Mouse (Mus musculus) ES-E14 (cell line): ENCODE data around the gene Tbx4. TPM values are rescaled to one million over a fixed set of nuclear protein-coding genes. Genes with fewer than 3 reads are reported as not detected.

Source experiments
- DNase-seq: peaks from one replicate; pipeline ENCODE4 v3.0.0-alpha.2; 2013; ENCODE audit warnings: low read depth, low spot score
- H3K27ac ChIP-seq: 2 replicates; pipeline ENCODE4 v1.5.1; 2012; ENCODE audit warnings: low read depth, mild to moderate bottlenecking, low read length, moderate library complexity, mixed read lengths; ENCODE audit not compliant: poor library complexity, insufficient read depth, severe bottlenecking
- H3K36me3 ChIP-seq: 2 replicates; pipeline ENCODE4 v1.6.1; 2012; ENCODE audit warnings: mild to moderate bottlenecking, low read length, moderate library complexity, mixed read lengths; ENCODE audit not compliant: control insufficient read depth, poor library complexity, insufficient read depth, severe bottlenecking
- H3K4me1 ChIP-seq, 2 experiments: fragments of 150-350 bp in 1 of 2; sonication (generic) in 1 of 2; 2 replicates each; pipeline ENCODE4 v1.6.1; 2012; ENCODE audit warnings: low read length in 2 of 2, mild to moderate bottlenecking in 1 of 2, mixed read lengths in 1 of 2; ENCODE audit not compliant: control insufficient read depth in 2 of 2, insufficient read depth in 2 of 2, poor library complexity in 1 of 2
- H3K4me3 ChIP-seq, 2 experiments: fragments of 150-350 bp in 1 of 2; sonication (generic) in 1 of 2; 2 replicates each; pipeline ENCODE4 v1.5.1; 2012; ENCODE audit warnings: low read length in 2 of 2, low read depth in 1 of 2, mild to moderate bottlenecking in 1 of 2, mixed read lengths in 1 of 2; ENCODE audit not compliant: insufficient read depth in 1 of 2, poor library complexity in 1 of 2, severe bottlenecking in 1 of 2
- H3K9ac ChIP-seq: 2 replicates; pipeline ENCODE4 v1.6.1; 2012; ENCODE audit warnings: low read depth, mild to moderate bottlenecking, low read length, mixed read lengths; ENCODE audit not compliant: poor library complexity, insufficient read depth, severe bottlenecking
- H3K9me3 ChIP-seq: fragments of 150-350 bp; sonication (generic); 2 replicates; pipeline ENCODE4 v1.6.1; 2012; ENCODE audit warnings: low read depth, mild to moderate bottlenecking, low read length; ENCODE audit not compliant: control insufficient read depth, insufficient read depth
- CHD2 ChIP-seq: IDR thresholded peaks from 2 replicates; pipeline ENCODE4 v1.6.1; 2014; ENCODE audit warnings: mild to moderate bottlenecking, low read depth, low read length, inconsistent platforms
- HCFC1 ChIP-seq: IDR thresholded peaks from 2 replicates; pipeline ENCODE4 v1.6.1; 2012; ENCODE audit warnings: low read length, inconsistent platforms, borderline replicate concordance; ENCODE audit not compliant: insufficient read depth
- MAFK ChIP-seq: IDR thresholded peaks from 2 replicates; pipeline ENCODE4 v1.6.1; 2014; ENCODE audit warnings: mild to moderate bottlenecking, low read depth, low read length, inconsistent platforms; ENCODE audit not compliant: insufficient read depth
- ZC3H11A ChIP-seq: IDR thresholded peaks from 2 replicates; pipeline ENCODE4 v1.6.1; 2012; ENCODE audit warnings: low read depth, mild to moderate bottlenecking, inconsistent platforms, low read length, borderline replicate concordance
- ZNF384 ChIP-seq: IDR thresholded peaks from 2 replicates; pipeline ENCODE4 v1.6.1; 2012; ENCODE audit warnings: low read depth, low read length, inconsistent platforms
- in situ Hi-C, 2 experiments: fragments of 600-800 bp; cut with MboI; formaldehyde crosslinking; loops; one replicate each; pipeline ENCODE4 v1.15.1; 2025; ENCODE audit warnings: low sequenced_read_pairs in 2 of 2, inconsistent platforms in 1 of 2; ENCODE audit not compliant: unreplicated experiment in 2 of 2
- total RNA-seq: library from RNA; depleted of rRNA; stranded (reverse); fragments of 300-350 nt; gene quantifications from 2 replicates; pipeline ENCODE4 v1.2.3, GENCODE M21; 2012; rRNA removed

Tbx4 gene
- 0.76 and 0.85 TPM in 2 replicates for total RNA-seq

DNA sequence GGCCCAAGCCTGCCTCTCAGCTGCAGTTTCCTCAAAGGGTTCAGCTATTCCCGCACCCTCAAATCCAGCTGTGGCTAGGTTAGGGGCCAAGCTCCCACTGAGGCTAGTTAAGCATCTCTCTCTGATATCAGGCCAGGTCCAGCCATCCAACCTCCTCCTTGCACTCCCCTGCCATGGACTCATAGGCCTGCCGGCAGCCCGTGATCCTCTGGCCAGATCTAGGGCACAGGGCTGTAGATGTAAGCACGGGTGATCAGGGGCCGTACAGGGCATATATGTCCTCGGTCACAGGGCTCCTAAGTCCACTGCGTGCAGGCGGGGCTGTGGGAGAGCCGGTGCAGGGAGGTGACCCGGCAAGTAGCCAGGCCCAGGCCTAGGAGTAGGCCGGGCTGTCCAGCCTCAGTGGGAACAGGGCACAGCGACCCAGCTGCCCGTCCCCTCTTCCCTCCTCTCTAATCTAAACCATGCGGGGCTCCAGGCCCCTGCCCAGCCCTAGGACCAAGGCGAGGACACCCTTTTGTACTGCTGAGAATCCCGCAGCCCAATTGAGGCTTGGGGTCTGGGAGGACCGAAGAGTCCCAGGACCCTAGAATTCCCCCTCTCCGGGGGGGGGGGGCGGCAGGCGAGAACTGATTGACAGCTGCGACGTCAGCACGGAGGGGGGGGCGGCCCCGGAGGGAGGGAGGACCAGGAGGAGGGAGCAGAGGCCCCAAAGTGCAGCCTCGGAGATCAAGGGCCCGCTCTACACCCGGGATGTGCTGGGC lies at the start of gene Tbx4:
Gene Tbx4, plus strand, starts transcription at position 758 of the 764 bp plus-strand sequence.
- in situ Hi-C loops, result loop anchor here (5.0 kb wide), 2 partner anchors 44 to 49 kb away; no protein-coding TSS in a partner anchor
- Histone ChIP-seq H3K27ac (no peak within 1 kb of the TSS), H3K9ac (no peak within 1 kb of the TSS), H3K4me3 (peak within 1 kb of the TSS; percentile 45 to 56), H3K9me3 (no peaks in the 10 kb centered on the region), H3K4me1 (peaks cover 0 to 8% of the 10 kb centered on the region in 2 experiments; a peak in 2 of 4 replicates), H3K36me3 (no peaks in the 10 kb centered on the region)
- TF ChIP-seq ZNF384, result no peak
- no peak for TF ChIP-seq ZC3H11A
- TF ChIP-seq HCFC1, result no peak
- no peak for TF ChIP-seq MAFK
- TF ChIP-seq CHD2, result no peak
- DNase-seq, result no peak

- Histone ChIP-seq H3K9ac (no peak overlapping the region), H3K36me3 (no peaks in the 10 kb centered on the region), H3K4me1 (peaks cover 0 to 5% of the 10 kb centered on the region in 2 experiments; a peak in 1 of 4 replicates), H3K4me3 (peak overlapping the region in 1 of 2 experiments; percentile 2; a peak in 1 of 4 replicates), H3K9me3 (no peaks in the 10 kb centered on the region), H3K27ac (no peak overlapping the region)
- in situ Hi-C loops, result loop anchor here (5.0 kb wide), 2 partner anchors 51 to 1314 kb away; partner anchors contain the start of gene Tbx4 (in 1 of the 2)
- no peak for TF ChIP-seq ZC3H11A
- TF ChIP-seq HCFC1, result no peak
- TF ChIP-seq ZNF384, result no peak
- TF ChIP-seq CHD2, result no peak
- TF ChIP-seq MAFK, result no peak
- no peak for DNase-seq
These were observed 49.5 kb upstream of the Tbx4 start for GRCm38 (mm10) chr11:85836523-85837290.

DNA sequence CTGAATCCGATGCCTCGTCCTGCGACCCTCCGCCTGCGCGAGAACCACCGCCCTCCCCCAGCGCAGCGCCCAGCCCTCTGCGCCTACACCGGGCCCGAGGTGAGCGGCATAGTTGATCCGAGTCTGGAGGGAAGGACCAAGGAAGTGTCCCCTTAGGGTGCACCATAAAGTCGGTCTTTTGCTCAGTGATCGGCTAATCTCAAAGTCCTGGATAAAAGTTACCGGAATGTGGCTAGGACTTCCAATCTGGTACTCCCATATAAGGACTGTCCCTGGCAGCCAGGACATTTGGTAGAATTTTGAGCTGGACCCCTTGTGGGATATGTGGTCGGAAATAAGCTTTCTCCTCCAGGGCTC lies 49.0 kb upstream of the Tbx4 start:
- TF ChIP-seq HCFC1 (no peak), CHD2 (no peak)
- H3K4me3 ChIP-seq, result peak overlapping the region in 1 of 2 experiments; percentile 2; a peak in 1 of 4 replicates
- H3K9me3 ChIP-seq, result no peaks in the 10 kb centered on the region
- H3K27ac ChIP-seq, result no peak overlapping the region
- no peak for DNase-seq
- in situ Hi-C loops, result loop anchor here (5.0 kb wide), 2 partner anchors 50 to 1315 kb away; partner anchors contain the start of gene Tbx4 (in 1 of the 2)
- H3K9ac ChIP-seq, result no peak overlapping the region
- H3K4me1 ChIP-seq, result peaks cover 0 to 5% of the 10 kb centered on the region in 2 experiments; a peak in 1 of 4 replicates
- no peaks in the 10 kb centered on the region for H3K36me3 ChIP-seq

DNA sequence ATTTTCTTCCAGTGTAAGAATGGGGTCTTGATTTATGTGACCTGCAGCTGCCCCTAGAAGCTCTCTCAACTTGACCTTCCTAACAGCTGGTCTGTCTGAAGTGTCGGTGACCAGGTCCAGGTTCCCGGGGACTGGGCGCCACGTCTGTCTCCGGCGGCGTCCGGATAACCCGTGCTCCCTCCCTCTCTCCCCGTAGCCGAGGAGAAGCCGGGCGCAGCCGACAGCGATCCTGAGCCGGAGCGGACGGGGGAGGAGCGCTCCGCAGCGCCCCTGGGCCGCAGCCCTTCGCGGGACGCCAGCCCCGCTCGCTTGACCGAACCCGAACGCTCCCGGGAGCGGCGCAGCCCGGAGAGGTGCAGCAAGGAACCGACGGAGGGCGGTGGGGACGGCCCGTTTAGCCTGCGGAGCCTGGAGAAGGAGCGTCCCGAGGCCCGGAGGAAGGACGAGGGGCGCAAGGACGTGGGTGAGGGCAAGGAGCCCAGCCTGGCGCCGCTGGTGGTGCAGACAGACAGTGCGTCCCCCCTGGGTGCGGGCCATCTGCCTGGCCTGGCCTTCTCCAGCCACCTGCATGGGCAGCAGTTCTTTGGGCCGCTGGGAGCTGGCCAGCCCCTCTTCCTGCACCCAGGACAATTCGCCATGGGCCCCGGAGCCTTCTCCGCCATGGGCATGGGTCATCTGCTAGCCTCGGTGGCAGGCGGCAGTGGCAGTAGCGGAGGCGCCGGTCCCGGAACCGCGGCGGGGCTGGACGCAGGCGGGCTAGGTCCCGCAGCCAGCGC lies 48.4 kb upstream of the Tbx4 start:
- Histone ChIP-seq H3K36me3 (no peaks in the 10 kb centered on the region), H3K4me1 (peaks cover 0 to 6% of the 10 kb centered on the region in 2 experiments; a peak in 1 of 4 replicates), H3K4me3 (peak overlapping the region; percentile 4 to 24; a peak in 2 of 4 replicates), H3K27ac (no peak overlapping the region), H3K9ac (no peak overlapping the region), H3K9me3 (no peaks in the 10 kb centered on the region)
- TF ChIP-seq ZC3H11A, result no peak
- TF ChIP-seq CHD2, result no peak
- no peak for TF ChIP-seq MAFK
- TF ChIP-seq ZNF384, result no peak
- no peak for TF ChIP-seq HCFC1
- in situ Hi-C loops, result loop anchor here (5.0 kb wide), 2 partner anchors 49 to 1316 kb away; partner anchors contain the start of gene Tbx4 (in 1 of the 2)
- no peak for DNase-seq
